Comparison of ENCODE assay signal across 28 mouse cellular contexts in the genomic region with DNA sequence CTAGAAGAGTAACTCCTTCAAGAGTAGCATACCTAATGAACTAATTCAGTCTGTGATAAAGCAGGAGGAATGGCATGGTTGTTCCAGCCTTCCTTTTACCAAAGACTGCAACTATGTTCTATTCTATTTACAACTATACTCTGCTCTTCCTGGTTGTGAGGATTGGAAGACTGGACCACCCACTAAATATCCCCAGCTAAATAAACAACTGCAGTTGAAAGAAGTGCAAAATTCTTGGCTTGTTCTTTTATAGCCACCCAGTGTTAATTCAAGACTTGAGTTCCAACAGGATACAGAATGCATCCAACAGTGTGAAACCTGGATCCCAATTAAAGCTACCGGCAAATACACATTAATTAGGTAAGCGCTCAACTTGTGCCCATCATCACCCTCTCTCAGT.
DNase-seq lines count a peak whose midpoint lies in the region; ATAC-seq and TF ChIP-seq lines count a peak whose summit lies in the region.
"Had no signal": no experiment of that assay in that cellular context is flagged by ENCODE, and none has a peak within 500 bp of the region (broad histone marks: within the 10 kb centered on the region; RNA-seq: fewer than 3 reads in every experiment).

No protein-coding gene starts in this region.

- H3K4me2 ChIP-seq in kidney, postnatal 0 days (ENCODE audit: low read length), result no peak overlapping the region
- H3K4me2 ChIP-seq in lung, embryonic 14.5 days, result no peak overlapping the region
- H3K4me2 ChIP-seq: embryonic facial prominence, embryonic 13.5 days; embryonic facial prominence, embryonic 15.5 days; forebrain, embryonic 12.5 days had no signal

- H3K9ac ChIP-seq in kidney, postnatal 0 days (ENCODE audit: low read depth, low read length), result no peak overlapping the region
- no peak overlapping the region for H3K9ac ChIP-seq in lung, embryonic 14.5 days
- H3K9ac ChIP-seq: embryonic facial prominence, embryonic 13.5 days; embryonic facial prominence, embryonic 15.5 days; forebrain, embryonic 12.5 days had no signal

- no peaks in the 10 kb centered on the region for H3K9me3 ChIP-seq in kidney, postnatal 0 days (replicated peaks; ENCODE audit: low read length)
- H3K9me3 ChIP-seq in lung, embryonic 14.5 days (ENCODE audit: low read depth, low read length), result no peaks in the 10 kb centered on the region
- H3K9me3 ChIP-seq: embryonic facial prominence, embryonic 13.5 days; embryonic facial prominence, embryonic 15.5 days; forebrain, embryonic 10.5 days; forebrain, embryonic 12.5 days; G1E had no signal

- H3K4me1 ChIP-seq in kidney, postnatal 0 days (replicated peaks; ENCODE audit: insufficient read depth, low read length), result no peaks in the 10 kb centered on the region
- 0 out of 2 replicates have a peak, but pooled peaks cover 5% of the 10 kb centered on the region for H3K4me1 ChIP-seq in lung, embryonic 14.5 days (ENCODE audit: insufficient read depth)
- peaks cover 10% of the 10 kb centered on the region for H3K4me1 ChIP-seq in lung, adult 2 months (ENCODE audit: control insufficient read depth, insufficient read depth, low read length)
- H3K4me1 ChIP-seq: embryonic facial prominence, embryonic 13.5 days; embryonic facial prominence, embryonic 15.5 days; forebrain, embryonic 10.5 days; forebrain, embryonic 12.5 days had no signal

- no peak for ATAC-seq in kidney, postnatal 0 days (replicated peaks; ENCODE audit: low FRiP score, low read depth)
- ATAC-seq in lung, embryonic 14.5 days (ENCODE audit: insufficient read depth), result peak; percentile 47; the same call in 1 of the 2 replicates
- ATAC-seq: activated CD4-positive, CD25-positive, alpha-beta regulatory T cell, adult 4 months; CD4-positive, CD25-positive, alpha-beta regulatory T cell, adult 4 months; forebrain, embryonic 14.5 days; forebrain, embryonic 16.5 days; Patski had no signal

- 79% methylated on average over 2 of the region's 2 CpGs for WGBS in kidney, postnatal 0 days
- whole genome bisulfite sequencing in lung, embryonic 14.5 days, result 83% methylated on average over 2 of the region's 2 CpGs
- WGBS in lung, adult 2 months, result 78% methylated on average over 2 of the region's 2 CpGs

- H3K4me3 ChIP-seq in kidney, postnatal 0 days (replicated peaks; ENCODE audit: low read depth, low read length), result no peak overlapping the region
- H3K4me3 ChIP-seq in lung, embryonic 14.5 days (ENCODE audit: low read depth, low read length), result no peak overlapping the region
- H3K4me3 ChIP-seq in lung, adult 2 months (replicated peaks; ENCODE audit: extremely low read depth, low read depth, low read length), result no peak overlapping the region
- H3K4me3 ChIP-seq: embryonic facial prominence, embryonic 13.5 days; embryonic facial prominence, embryonic 15.5 days; erythroblast, embryonic 14.5 days; forebrain, embryonic 10.5 days; forebrain, embryonic 12.5 days had no signal

- peak; percentile 78 for DNase-seq in kidney, postnatal 0 days (ENCODE audit: low spot score)
- no peak for DNase-seq in kidney, postnatal 10 days
- DNase-seq in lung, embryonic 14.5 days, result peak; percentile 57
- DNase-seq in lung, adult 2 months, result no peak
- peak; percentile 9 for DNase-seq in brain, embryonic 14.5 days (ENCODE audit: low read depth)
- DNase-seq: adrenal gland, adult 8-10 months; adrenal gland, postnatal 14 days; adrenal gland, postnatal 36 days; B cell, adult 2 months; cerebellum, adult 11 months; cerebellum, adult 18-20 months; cerebellum, adult 8-10 months; cerebellum, adult 9-11 months; cerebellum, postnatal 14 days; cerebellum, postnatal 36 days; embryo, embryonic 11 days had no signal

- H3K27me3 ChIP-seq in kidney, postnatal 0 days (ENCODE audit: insufficient read depth, low read length), result no peaks in the 10 kb centered on the region
- H3K27me3 ChIP-seq in lung, embryonic 14.5 days (ENCODE audit: insufficient read depth, low read length), result no peaks in the 10 kb centered on the region
- H3K27me3 ChIP-seq: CH12.LX; embryonic facial prominence, embryonic 13.5 days; embryonic facial prominence, embryonic 15.5 days; forebrain, embryonic 12.5 days; Patski had no signal

- H3K27ac ChIP-seq in kidney, postnatal 0 days, result no peak overlapping the region
- no peak overlapping the region for H3K27ac ChIP-seq in lung, embryonic 14.5 days (ENCODE audit: low read depth)
- H3K27ac ChIP-seq: embryonic facial prominence, embryonic 13.5 days; embryonic facial prominence, embryonic 15.5 days; forebrain, embryonic 10.5 days; forebrain, embryonic 12.5 days had no signal

- TF ChIP-seq POLR2A in lung, adult 2 months (IDR thresholded peaks at IDR 0.05; ENCODE audit: borderline replicate concordance, extremely low read depth, low read depth, low read length), result no peak
- no peak for TF ChIP-seq POLR2A in brain, embryonic 14.5 days (IDR thresholded peaks at IDR 0.05; ENCODE audit: borderline replicate concordance, extremely low read depth, insufficient read depth, insufficient read length, poor library complexity, severe bottlenecking)

- no peaks in the 10 kb centered on the region for H3K36me3 ChIP-seq in kidney, postnatal 0 days (ENCODE audit: insufficient read depth, low read length)
- no peaks in the 10 kb centered on the region for H3K36me3 ChIP-seq in lung, embryonic 14.5 days (ENCODE audit: insufficient read depth)
- H3K36me3 ChIP-seq: embryonic facial prominence, embryonic 13.5 days; embryonic facial prominence, embryonic 15.5 days; forebrain, embryonic 10.5 days; forebrain, embryonic 12.5 days; G1E had no signal

- TF ChIP-seq CTCF in kidney, postnatal 0 days (IDR thresholded peaks at IDR 0.05; ENCODE audit: low read depth), result no peak
- TF ChIP-seq CTCF in lung, embryonic 14.5 days (IDR thresholded peaks at IDR 0.05; ENCODE audit: low read depth), result no peak
- no peak for TF ChIP-seq CTCF in lung, adult 2 months (IDR thresholded peaks at IDR 0.05; ENCODE audit: insufficient read depth, low read length)
- no peak for TF ChIP-seq CTCF in brain, embryonic 14.5 days (IDR thresholded peaks at IDR 0.05; ENCODE audit: borderline replicate concordance, extremely low read depth, insufficient read depth, insufficient read length)

Comparison
In these comparisons a context has a peak if more than half of its experiments do, and no peak if none do; other contexts are left out.
1. DNase-seq: peak in kidney, postnatal 0 days (single experiment), lung, embryonic 14.5 days (single experiment) and brain, embryonic 14.5 days (single experiment); none in kidney, postnatal 10 days (single experiment) and lung, adult 2 months (single experiment).